Mouse (Mus musculus) midbrain, embryonic 13.5 days (tissue): ENCODE data around the gene Sumo1. TPM values are rescaled to one million over a fixed set of nuclear protein-coding genes. Genes with fewer than 3 reads are reported as not detected.

ENCODE experiments used
- ATAC-seq: fragments of 200-750 bp; cut with Nextera tagmentation; 2 replicates; pipeline ENCODE4 v1.8.0; 2017; ENCODE audit warnings: mild to moderate bottlenecking, moderate TSS enrichment, moderate library complexity
- H3K27ac ChIP-seq: fragments of 300-500 bp; sonication (generic); 2 replicates; pipeline ENCODE4 v1.5.1; 2015; ENCODE audit warnings: inconsistent platforms, mild to moderate bottlenecking, moderate library complexity
- H3K27me3 ChIP-seq: fragments of 300-500 bp; sonication (generic); 2 replicates; pipeline ENCODE4 v1.6.1; 2015; ENCODE audit warnings: mild to moderate bottlenecking, inconsistent platforms
- H3K36me3 ChIP-seq: fragments of 300-500 bp; sonication (generic); 2 replicates; pipeline ENCODE4 v1.6.1; 2015; ENCODE audit warnings: mild to moderate bottlenecking, inconsistent platforms
- H3K4me1 ChIP-seq: fragments of 300-500 bp; sonication (generic); replicated peaks from 2 replicates; pipeline ENCODE4 v1.6.1; 2015; ENCODE audit warnings: inconsistent platforms
- H3K4me2 ChIP-seq: fragments of 300-500 bp; sonication (generic); replicated peaks from 2 replicates; pipeline ENCODE4 v1.6.1; 2015; ENCODE audit warnings: moderate library complexity, mild to moderate bottlenecking, inconsistent platforms
- H3K4me3 ChIP-seq: fragments of 300-500 bp; sonication (generic); replicated peaks from 2 replicates; pipeline ENCODE4 v1.5.1; 2015; ENCODE audit warnings: mild to moderate bottlenecking, inconsistent platforms
- H3K9ac ChIP-seq: fragments of 300-500 bp; sonication (generic); replicated peaks from 2 replicates; pipeline ENCODE4 v1.6.1; 2015; ENCODE audit warnings: mild to moderate bottlenecking, inconsistent platforms
- H3K9me3 ChIP-seq: fragments of 300-500 bp; sonication (generic); 2 replicates; pipeline ENCODE4 v1.6.1; 2016; ENCODE audit warnings: mild to moderate bottlenecking, inconsistent platforms
- WGBS: fragments of 180-500 bp; shearing (Covaris S2); methylation state at CpG from one replicate; pipeline ENCODE4 v1.1.7; 2015; 5-methylcytosine and 5-hydroxymethylcytosine counted together
- polyA plus RNA-seq: library from polyadenylated mRNA; unstranded; fragments of >200 nt; fragmentation: Nextera tagmentation; extraction: Ambion mirVana; gene quantifications from 2 replicates; pipeline ENCODE4 v1.2.1, GENCODE M21; 2015

Gene Sumo1
- polyA plus RNA-seq, 1 experiment from 2014 or later, result 453 TPM

DNA sequence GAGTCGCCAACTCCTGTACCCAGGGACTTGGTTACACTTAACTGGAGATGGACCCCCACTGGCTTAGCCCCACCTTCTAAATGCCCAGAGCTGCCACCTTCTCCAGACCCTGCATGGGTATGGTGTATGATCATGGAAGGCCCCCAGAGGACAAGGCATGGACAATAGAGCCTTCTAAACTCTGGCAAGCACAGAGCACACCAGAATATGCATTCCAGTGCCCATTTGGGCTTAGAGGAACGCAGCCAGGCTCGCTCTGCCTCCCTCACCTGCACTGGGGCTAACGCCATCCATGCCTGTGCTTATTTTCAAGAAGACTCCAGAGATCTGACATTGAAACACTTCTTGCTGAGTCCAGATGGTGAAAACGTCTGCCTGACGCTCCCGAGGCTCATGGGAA lies 104.4 kb downstream of the Sumo1 start:
- WGBS, result 85% methylated on average over 7 of the region's 7 CpGs

DNA sequence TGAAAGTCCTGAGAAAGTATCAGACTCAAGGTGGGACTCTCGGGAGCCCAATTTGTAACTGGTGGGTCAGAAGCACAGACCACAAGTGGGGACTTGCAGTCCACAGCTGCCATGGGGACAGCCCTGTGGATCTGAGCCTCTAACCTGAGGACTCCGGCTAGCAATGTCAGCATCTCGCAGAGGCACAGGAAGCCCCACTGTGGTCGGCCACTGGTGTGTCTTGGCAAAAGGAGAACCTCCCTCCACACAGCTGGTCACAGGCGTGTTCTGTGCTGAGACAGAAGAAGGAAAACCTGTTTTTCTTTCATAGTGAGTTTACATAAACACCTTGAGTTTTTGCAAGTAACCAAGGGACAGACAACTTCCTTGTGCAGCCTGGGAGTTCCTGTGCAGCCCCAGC lies 104.8 kb downstream of the Sumo1 start:
- H3K9ac ChIP-seq, result no peak overlapping the region
- H3K27ac ChIP-seq, result no peak overlapping the region
- no peaks in the 10 kb centered on the region for H3K27me3 ChIP-seq
- H3K4me1 ChIP-seq, result no peaks in the 10 kb centered on the region
- H3K9me3 ChIP-seq, result no peaks in the 10 kb centered on the region
- 85% methylated on average over 5 of the region's 5 CpGs for WGBS
- no peaks in the 10 kb centered on the region for H3K36me3 ChIP-seq
- ATAC-seq, result no peak
- no peak overlapping the region for H3K4me2 ChIP-seq
- no peak overlapping the region for H3K4me3 ChIP-seq

More for the DNA sequence above, 104.4 kb downstream of the Sumo1 start:
- no peak overlapping the region for H3K4me3 ChIP-seq
- H3K27me3 ChIP-seq, result no peaks in the 10 kb centered on the region
- H3K9me3 ChIP-seq, result no peaks in the 10 kb centered on the region
- no peak overlapping the region for H3K27ac ChIP-seq
- no peak overlapping the region for H3K4me2 ChIP-seq
- no peak overlapping the region for H3K9ac ChIP-seq
- no peak for ATAC-seq
- H3K36me3 ChIP-seq, result no peaks in the 10 kb centered on the region
- H3K4me1 ChIP-seq, result no peaks in the 10 kb centered on the region

DNA sequence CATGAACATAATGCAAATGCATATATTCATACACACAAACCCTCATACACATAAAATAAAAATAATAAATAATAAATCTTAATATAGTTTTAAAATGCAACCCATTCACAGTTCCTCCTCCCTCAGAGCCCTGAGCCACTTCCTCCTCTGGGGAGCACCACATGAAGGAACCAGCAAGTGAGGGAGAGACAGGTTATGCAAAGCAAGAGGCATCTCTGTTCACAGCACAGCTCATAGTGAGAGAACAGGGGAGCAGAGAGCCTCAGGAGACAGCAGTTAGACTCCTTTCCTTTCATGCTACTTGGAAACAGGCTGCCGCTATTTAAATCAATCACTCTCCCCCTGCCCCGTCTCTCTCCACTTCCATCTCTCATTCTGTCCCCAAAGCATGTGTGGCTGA lies 107.1 kb downstream of the Sumo1 start:
- 64% methylated on average over 2 of the region's 2 CpGs for WGBS
- Histone ChIP-seq H3K4me1 (no peaks in the 10 kb centered on the region), H3K27ac (no peak overlapping the region), H3K9ac (no peak overlapping the region), H3K4me2 (no peak overlapping the region), H3K27me3 (no peaks in the 10 kb centered on the region), H3K4me3 (no peak overlapping the region), H3K36me3 (no peaks in the 10 kb centered on the region), H3K9me3 (no peaks in the 10 kb centered on the region)
- no peak for ATAC-seq

DNA sequence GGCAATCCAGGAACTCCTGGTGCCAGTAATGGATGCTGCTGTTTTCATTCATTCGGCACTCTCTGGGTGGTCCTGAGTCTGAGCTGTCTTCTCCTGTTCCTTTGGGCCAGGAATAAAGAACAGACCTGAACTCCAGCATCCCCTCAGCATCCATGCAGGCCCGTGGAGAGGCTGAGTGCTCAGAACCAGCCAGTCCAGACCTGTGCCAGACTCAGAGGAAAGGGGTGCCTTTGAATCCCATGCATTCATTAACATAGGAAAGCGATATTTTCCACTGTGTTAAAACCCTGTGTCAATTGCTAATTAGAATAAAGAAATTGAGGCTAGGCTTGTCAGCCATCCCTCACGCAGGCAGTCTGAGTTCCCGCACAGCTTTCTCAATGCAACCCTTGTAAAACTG lies 116.9 kb downstream of the Sumo1 start:
- no peak overlapping the region for H3K27ac ChIP-seq
- peak; percentile 75 for ATAC-seq
- peaks cover 15% of the 10 kb centered on the region for H3K4me1 ChIP-seq
- H3K27me3 ChIP-seq, result no peaks in the 10 kb centered on the region; the same call in 1 of the 2 replicates
- 25% methylated on average over 5 of the region's 5 CpGs for WGBS
- no peak overlapping the region for H3K4me3 ChIP-seq
- no peak overlapping the region for H3K9ac ChIP-seq
- no peaks in the 10 kb centered on the region for H3K36me3 ChIP-seq
- no peak overlapping the region for H3K4me2 ChIP-seq
- no peaks in the 10 kb centered on the region for H3K9me3 ChIP-seq

DNA sequence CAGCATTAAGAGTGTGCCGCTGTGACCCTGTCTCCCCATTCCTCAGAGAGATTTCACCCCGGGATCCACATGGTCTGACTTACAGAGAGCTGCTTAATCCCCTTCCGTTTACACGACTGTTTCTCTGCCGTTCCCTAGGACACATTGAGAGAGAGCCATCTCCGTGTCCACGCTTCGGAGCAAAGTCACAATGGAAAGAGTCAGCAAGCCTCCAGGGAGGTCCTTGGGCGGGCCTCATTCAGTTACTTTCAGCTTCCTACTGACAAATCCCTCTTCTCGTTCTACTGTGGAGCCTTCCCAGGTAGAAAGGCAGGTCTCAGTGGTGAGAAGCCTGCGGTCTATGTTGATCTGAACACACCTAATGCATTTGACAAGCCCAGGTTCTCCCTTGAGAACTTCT lies 119.6 kb downstream of the Sumo1 start:
- Histone ChIP-seq H3K4me2 (no peak overlapping the region), H3K36me3 (no peaks in the 10 kb centered on the region), H3K27me3 (no peaks in the 10 kb centered on the region; the same call in 1 of the 2 replicates), H3K27ac (no peak overlapping the region), H3K9me3 (no peaks in the 10 kb centered on the region), H3K4me1 (peaks cover 17% of the 10 kb centered on the region), H3K4me3 (no peak overlapping the region), H3K9ac (no peak overlapping the region)
- 33% methylated on average over 11 of the region's 11 CpGs for WGBS
- ATAC-seq, result no peak

DNA sequence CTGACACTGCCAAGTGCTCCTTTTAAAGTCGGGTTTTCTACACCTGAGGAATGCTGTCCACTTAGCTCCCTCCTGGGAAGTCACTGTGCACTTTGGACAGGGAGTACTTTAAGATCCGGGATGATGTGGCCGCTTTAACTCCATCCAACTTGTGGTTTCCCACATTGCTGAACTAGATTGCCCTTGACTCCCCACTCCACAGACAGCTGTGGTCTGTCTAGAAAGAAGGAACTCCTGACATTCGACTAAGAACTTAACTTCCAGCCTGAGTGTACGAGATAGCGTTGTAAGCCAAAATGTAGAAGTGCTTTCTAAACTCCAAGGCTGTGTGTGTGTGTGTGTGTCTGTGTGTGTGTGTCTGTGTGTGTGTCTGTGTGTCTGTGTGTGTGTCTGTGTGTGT lies 120.4 kb downstream of the Sumo1 start:
- H3K9me3 ChIP-seq, result no peaks in the 10 kb centered on the region
- WGBS, result 83% methylated on average over 6 of the region's 6 CpGs
- H3K9ac ChIP-seq, result no peak overlapping the region
- no peaks in the 10 kb centered on the region for H3K36me3 ChIP-seq
- H3K4me1 ChIP-seq, result peaks cover 17% of the 10 kb centered on the region
- no peak for ATAC-seq
- H3K4me3 ChIP-seq, result no peak overlapping the region
- H3K4me2 ChIP-seq, result no peak overlapping the region
- no peak overlapping the region for H3K27ac ChIP-seq
- no peaks in the 10 kb centered on the region; the same call in 1 of the 2 replicates for H3K27me3 ChIP-seq

DNA sequence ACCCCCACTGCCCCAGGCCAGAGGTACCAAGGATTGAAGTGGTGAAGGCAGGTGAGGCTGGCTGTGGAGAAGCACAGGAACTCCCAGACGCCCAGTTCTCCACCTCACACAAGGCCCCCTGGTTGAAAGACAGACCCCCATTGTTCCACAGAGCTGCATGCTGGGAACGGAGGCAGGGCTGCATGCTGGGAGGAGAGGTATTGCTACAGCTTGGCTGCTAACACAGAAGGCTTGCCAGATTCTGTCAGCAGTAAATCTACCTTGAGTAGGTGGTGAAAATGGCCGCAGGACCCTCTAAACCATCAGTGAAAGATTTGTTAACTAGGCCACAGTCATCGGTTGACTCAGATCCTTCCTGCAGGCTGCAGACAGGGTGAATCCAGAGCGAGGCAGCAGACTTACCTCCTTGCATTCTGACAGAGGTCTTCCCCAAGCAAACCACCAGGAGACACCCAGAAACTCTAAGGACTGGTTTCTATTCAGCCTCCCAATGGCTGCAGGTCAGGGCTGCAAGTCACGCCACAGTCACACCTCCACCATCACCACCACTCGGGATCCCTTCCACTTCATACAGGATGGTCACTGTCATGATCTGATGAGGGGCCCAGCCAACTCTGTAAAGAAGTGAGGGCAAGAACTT lies 121.5 kb downstream of the Sumo1 start:
- ATAC-seq, result no peak
- no peaks in the 10 kb centered on the region; the same call in 1 of the 2 replicates for H3K27me3 ChIP-seq
- H3K4me2 ChIP-seq, result no peak overlapping the region
- no peak overlapping the region for H3K9ac ChIP-seq
- H3K4me1 ChIP-seq, result peaks cover 17% of the 10 kb centered on the region
- 66% methylated on average over 7 of the region's 7 CpGs for WGBS
- no peak overlapping the region for H3K27ac ChIP-seq
- no peaks in the 10 kb centered on the region for H3K36me3 ChIP-seq
- no peak overlapping the region for H3K4me3 ChIP-seq
- H3K9me3 ChIP-seq, result no peaks in the 10 kb centered on the region

DNA sequence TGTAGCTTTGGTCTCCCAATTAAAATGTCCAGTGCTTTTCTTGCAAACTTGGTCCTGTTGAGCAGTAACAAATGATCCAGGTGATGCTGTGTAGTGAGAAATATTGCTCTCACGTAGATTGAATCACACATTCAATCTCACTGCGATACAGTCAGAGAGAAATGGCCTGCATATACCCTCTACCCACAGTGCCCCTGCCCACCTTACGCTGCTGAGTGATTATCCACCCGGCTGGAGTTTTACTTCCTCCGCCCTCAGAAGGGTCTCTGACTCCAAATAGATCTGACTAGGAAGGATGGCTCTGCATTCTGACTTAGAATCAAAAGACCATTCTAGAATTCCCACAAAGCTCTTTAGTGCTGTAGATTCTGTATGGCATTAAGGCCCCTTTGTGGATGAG lies 122.1 kb downstream of the Sumo1 start:
- Histone ChIP-seq H3K4me2 (no peak overlapping the region), H3K9ac (no peak overlapping the region), H3K4me3 (no peak overlapping the region), H3K9me3 (no peaks in the 10 kb centered on the region), H3K4me1 (peaks cover 14% of the 10 kb centered on the region), H3K27me3 (no peaks in the 10 kb centered on the region; the same call in 1 of the 2 replicates), H3K27ac (no peak overlapping the region), H3K36me3 (no peaks in the 10 kb centered on the region)
- 74% methylated on average over 5 of the region's 5 CpGs for WGBS
- ATAC-seq, result no peak

DNA sequence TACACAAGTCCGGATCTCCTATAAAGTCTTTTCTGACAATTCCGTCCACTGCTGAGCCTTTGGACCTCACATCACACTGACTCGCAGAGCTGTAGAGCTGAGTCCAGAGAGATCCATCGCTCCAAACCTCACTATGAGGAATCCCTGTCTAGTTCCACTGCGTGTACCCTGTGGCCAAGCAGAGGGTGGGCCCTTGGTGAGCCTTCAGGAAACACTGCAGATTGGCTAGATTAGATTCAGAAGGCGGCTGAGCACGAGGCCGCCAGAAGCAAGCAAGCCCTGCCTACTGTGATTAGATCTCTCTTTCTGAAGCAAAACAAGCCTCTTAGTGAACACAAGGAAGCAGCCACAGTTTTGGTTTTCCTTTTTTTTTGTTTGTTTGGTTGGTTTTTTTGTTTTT lies 126.7 kb downstream of the Sumo1 start:
- H3K27ac ChIP-seq, result no peak overlapping the region
- peaks cover 9% of the 10 kb centered on the region for H3K4me1 ChIP-seq
- H3K36me3 ChIP-seq, result no peaks in the 10 kb centered on the region
- 83% methylated on average over 8 of the region's 8 CpGs for WGBS
- no peak overlapping the region for H3K4me3 ChIP-seq
- ATAC-seq, result no peak
- no peaks in the 10 kb centered on the region for H3K9me3 ChIP-seq
- no peaks in the 10 kb centered on the region for H3K27me3 ChIP-seq
- no peak overlapping the region for H3K4me2 ChIP-seq
- H3K9ac ChIP-seq, result no peak overlapping the region

DNA sequence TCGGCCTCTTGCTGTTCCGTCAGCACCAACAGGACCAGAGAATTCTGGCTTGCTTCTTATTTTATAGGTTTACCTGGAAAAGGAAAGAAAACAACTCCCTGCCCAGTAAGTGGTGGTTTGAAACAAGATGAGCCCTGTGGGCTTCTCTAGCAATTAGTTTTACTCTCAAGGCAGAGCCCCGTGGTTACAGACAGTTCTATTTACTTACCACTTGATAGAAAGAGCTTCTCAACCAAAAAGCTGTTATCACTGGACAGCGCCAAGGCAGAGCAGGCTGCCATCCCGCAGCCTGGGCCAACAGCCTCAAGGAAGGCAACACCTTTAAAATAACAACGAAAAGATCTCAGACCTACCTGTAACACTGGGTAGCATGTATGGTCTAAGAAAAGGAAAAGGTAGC lies 128.4 kb downstream of the Sumo1 start:
- Histone ChIP-seq H3K27me3 (no peaks in the 10 kb centered on the region), H3K9ac (no peak overlapping the region), H3K4me1 (0 out of 2 replicates have a peak, but pooled peaks cover 4% of the 10 kb centered on the region), H3K4me2 (no peak overlapping the region), H3K36me3 (no peaks in the 10 kb centered on the region), H3K9me3 (no peaks in the 10 kb centered on the region), H3K4me3 (no peak overlapping the region), H3K27ac (no peak overlapping the region)
- ATAC-seq, result no peak
- 82% methylated on average over 6 of the region's 6 CpGs for WGBS

DNA sequence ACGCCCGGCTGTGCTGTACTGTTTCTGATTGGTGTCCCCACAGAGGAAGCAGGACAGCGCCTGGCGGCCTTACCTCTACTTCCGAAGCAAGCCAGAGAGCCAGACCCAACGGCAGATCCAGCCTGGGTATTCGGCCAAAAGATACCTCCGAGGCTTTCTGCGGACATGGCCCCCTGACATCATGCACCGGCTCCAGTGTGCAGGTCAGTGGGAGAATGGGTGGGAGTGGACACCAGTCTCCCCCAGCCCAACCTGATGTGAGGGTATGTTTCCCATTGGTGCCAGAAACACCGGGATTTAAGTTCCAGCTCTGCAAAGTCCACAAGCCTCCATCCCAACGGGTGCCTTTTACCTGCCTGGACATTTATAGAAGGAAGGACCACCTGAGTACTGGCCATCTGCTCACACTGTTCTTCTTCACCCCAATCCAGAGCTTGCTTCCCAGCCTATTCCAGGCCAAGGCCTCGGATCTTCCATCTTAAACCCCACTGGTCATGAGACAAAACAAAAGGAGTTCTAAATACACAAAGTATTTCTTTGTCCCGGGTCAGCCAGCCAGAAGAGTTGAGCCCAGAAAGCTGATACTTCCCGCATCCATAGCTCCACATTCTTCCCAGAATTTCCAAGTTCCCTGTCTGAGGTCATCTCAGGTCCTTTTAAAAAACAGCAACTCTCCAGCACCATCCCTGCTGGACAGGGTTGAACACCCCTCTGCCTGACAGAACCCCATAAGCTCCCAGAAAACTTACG lies 129.2 kb downstream of the Sumo1 start:
- no peak overlapping the region for H3K4me3 ChIP-seq
- 0 out of 2 replicates have a peak, but pooled peaks cover 4% of the 10 kb centered on the region for H3K4me1 ChIP-seq
- no peaks in the 10 kb centered on the region for H3K9me3 ChIP-seq
- H3K27ac ChIP-seq, result no peak overlapping the region
- 81% methylated on average over 16 of the region's 16 CpGs for WGBS
- no peak overlapping the region for H3K9ac ChIP-seq
- no peak for ATAC-seq
- H3K27me3 ChIP-seq, result no peaks in the 10 kb centered on the region
- no peaks in the 10 kb centered on the region for H3K36me3 ChIP-seq
- no peak overlapping the region for H3K4me2 ChIP-seq

DNA sequence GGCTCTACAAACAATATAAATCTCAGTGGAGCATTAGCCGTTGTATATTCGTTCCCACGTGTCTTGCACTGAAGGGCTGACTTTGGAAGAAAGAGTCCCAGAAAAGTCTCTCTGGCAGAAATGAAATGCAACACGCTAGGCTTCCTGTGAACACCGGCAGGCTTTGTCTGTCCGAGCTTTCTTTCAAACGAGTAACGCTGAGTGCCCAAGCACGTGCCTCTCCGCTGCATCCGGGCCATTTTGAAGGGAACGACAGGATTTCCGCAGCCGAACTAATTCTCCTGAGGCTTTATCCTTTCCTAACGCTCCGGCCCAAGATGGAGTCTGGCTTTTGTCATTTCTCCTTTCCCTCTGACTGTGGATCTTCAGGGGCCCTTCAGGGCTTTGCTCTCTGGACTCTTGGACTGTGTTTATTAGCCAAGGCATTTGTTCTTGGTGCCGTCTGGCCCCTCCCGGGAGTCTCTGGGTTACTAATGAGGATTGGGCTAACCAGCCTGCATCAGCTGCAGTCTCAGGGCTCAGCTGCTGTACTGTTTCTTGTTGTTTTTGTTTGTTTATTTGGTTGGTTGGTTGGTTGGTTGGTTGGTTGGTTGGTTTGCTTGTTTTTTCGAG lies 130.0 kb downstream of the Sumo1 start:
- ATAC-seq, result peak; percentile 37; the same call in 1 of the 2 replicates
- no peak overlapping the region for H3K9ac ChIP-seq
- H3K4me2 ChIP-seq, result no peak overlapping the region
- no peaks in the 10 kb centered on the region for H3K27me3 ChIP-seq
- H3K4me3 ChIP-seq, result no peak overlapping the region
- no peaks in the 10 kb centered on the region for H3K9me3 ChIP-seq
- 0 out of 2 replicates have a peak, but pooled peaks cover 10% of the 10 kb centered on the region for H3K4me1 ChIP-seq
- H3K27ac ChIP-seq, result no peak overlapping the region
- WGBS, result 44% methylated on average over 19 of the region's 19 CpGs
- no peaks in the 10 kb centered on the region for H3K36me3 ChIP-seq
